Mouse (Mus musculus) kidney, postnatal 0 days (tissue): ENCODE measurements around the gene Furin. TPM values are rescaled to one million over a fixed set of nuclear protein-coding genes. Genes with fewer than 3 reads are reported as not detected.
A peak's percentile ranks its signal among the peaks of the same experiment; 100 is the strongest.

ENCODE experiments used
- ATAC-seq: fragments of 200-750 bp; cut with Nextera tagmentation; replicated peaks from 2 replicates; pipeline ENCODE4 v1.8.0; 2017; ENCODE audit warnings: low read depth, moderate number of reproducible peaks, moderate TSS enrichment, moderate library complexity; ENCODE audit not compliant: low FRiP score
- DNase-seq: peaks from one replicate; pipeline ENCODE4 v3.0.0-alpha.2; 2016; ENCODE audit warnings: low spot score
- H3K27ac ChIP-seq: fragments of 300-500 bp; sonication (generic); 2 replicates; pipeline ENCODE4 v1.5.1; 2014; ENCODE audit warnings: mild to moderate bottlenecking
- H3K27me3 ChIP-seq: fragments of 300-500 bp; sonication (generic); 2 replicates; pipeline ENCODE4 v1.6.1; 2014; ENCODE audit warnings: low read length, mixed read lengths; ENCODE audit not compliant: insufficient read depth
- H3K36me3 ChIP-seq: fragments of 300-500 bp; sonication (generic); 2 replicates; pipeline ENCODE4 v1.6.1; 2014; ENCODE audit warnings: low read length, mixed read lengths; ENCODE audit not compliant: insufficient read depth
- H3K4me1 ChIP-seq: fragments of 300-500 bp; sonication (generic); replicated peaks from 2 replicates; pipeline ENCODE4 v1.6.1; 2014; ENCODE audit warnings: antibody characterized with exemption, low read length, mixed read lengths; ENCODE audit not compliant: insufficient read depth
- H3K4me2 ChIP-seq: fragments of 300-500 bp; sonication (generic); 2 replicates; pipeline ENCODE4 v1.6.1; 2014; ENCODE audit warnings: mild to moderate bottlenecking, low read length, moderate library complexity, mixed read lengths
- H3K4me3 ChIP-seq: fragments of 300-500 bp; sonication (generic); replicated peaks from 2 replicates; pipeline ENCODE4 v1.5.1; 2014; ENCODE audit warnings: low read depth, low read length
- H3K9ac ChIP-seq: fragments of 300-500 bp; sonication (generic); 2 replicates; pipeline ENCODE4 v1.6.1; 2014; ENCODE audit warnings: low read depth, low read length
- H3K9me3 ChIP-seq: fragments of 300-500 bp; sonication (generic); replicated peaks from 2 replicates; pipeline ENCODE4 v1.6.1; 2016; ENCODE audit warnings: low read length, inconsistent platforms, mixed read lengths
- CTCF ChIP-seq: IDR thresholded peaks from 2 replicates; pipeline ENCODE4 v1.5.1; 2016; ENCODE audit warnings: antibody characterized with exemption, low read depth, mild to moderate bottlenecking, moderate library complexity
- WGBS: fragments of 180-500 bp; shearing (Covaris S2); extraction: QIAGEN DNeasy Blood & Tissue Kit; methylation state at CpG from one replicate; pipeline ENCODE4 v1.1.7; 2014; 5-methylcytosine and 5-hydroxymethylcytosine counted together
- polyA plus RNA-seq: library from polyadenylated mRNA; unstranded; fragments of >200 nt; fragmentation: Nextera tagmentation; extraction: Ambion mirVana; gene quantifications from 2 replicates; pipeline ENCODE4 v1.2.1, GENCODE M21; 2015

Furin gene
- polyA plus RNA-seq, 1 experiment from 2014 or later, result 22.9 TPM

GRCm38 (mm10) chr7:80369967-80370431, 35.2 kb downstream of the Furin start:
- 26% methylated on average over 4 of the region's 4 CpGs for WGBS
- TF ChIP-seq CTCF, result no peak

GRCm38 (mm10) chr7:80369461-80369860, 35.8 kb downstream of the Furin start:
- Histone ChIP-seq H3K36me3 (peaks cover 22% of the 10 kb centered on the region; the same call in 1 of the 2 replicates), H3K4me1 (peaks cover 15% of the 10 kb centered on the region), H3K27me3 (no peaks in the 10 kb centered on the region), H3K9ac (no peak overlapping the region), H3K4me2 (peak overlapping the region; percentile 92; the same call in 1 of the 2 replicates), H3K27ac (no peak overlapping the region), H3K9me3 (no peaks in the 10 kb centered on the region), H3K4me3 (no peak overlapping the region)
- no peak for DNase-seq
- TF ChIP-seq CTCF, result no peak
- 58% methylated on average over 5 of the region's 5 CpGs for WGBS
- no peak for ATAC-seq

More at GRCm38 (mm10) chr7:80369967-80370431, 35.2 kb downstream of the Furin start:
- no peaks in the 10 kb centered on the region for H3K27me3 ChIP-seq
- H3K36me3 ChIP-seq, result peaks cover 22% of the 10 kb centered on the region; the same call in 1 of the 2 replicates
- ATAC-seq (peak; percentile 30; the same call in 1 of the 2 replicates), DNase-seq (peak; percentile 83)
- H3K9ac ChIP-seq, result peak overlapping the region; percentile 84
- H3K27ac ChIP-seq, result peak overlapping the region; percentile 87; the same call in 1 of the 2 replicates
- H3K4me2 ChIP-seq, result peak overlapping the region; percentile 92
- H3K9me3 ChIP-seq, result no peaks in the 10 kb centered on the region
- peak overlapping the region; percentile 94 for H3K4me3 ChIP-seq
- peaks cover 15% of the 10 kb centered on the region for H3K4me1 ChIP-seq

GRCm38 (mm10) chr7:80368635-80369421, 36.4 kb downstream of the Furin start:
- no peak for ATAC-seq
- H3K9me3 ChIP-seq, result no peaks in the 10 kb centered on the region
- no peak overlapping the region for H3K27ac ChIP-seq
- H3K36me3 ChIP-seq, result peaks cover 22% of the 10 kb centered on the region; the same call in 1 of the 2 replicates
- H3K9ac ChIP-seq, result peak overlapping the region; percentile 37; the same call in 1 of the 2 replicates
- no peaks in the 10 kb centered on the region for H3K27me3 ChIP-seq
- no peak for TF ChIP-seq CTCF
- peak; percentile 59 for DNase-seq
- H3K4me2 ChIP-seq, result peak overlapping the region; percentile 92; the same call in 1 of the 2 replicates
- 63% methylated on average over 20 of the region's 20 CpGs for WGBS
- peaks cover 15% of the 10 kb centered on the region for H3K4me1 ChIP-seq
- H3K4me3 ChIP-seq, result no peak overlapping the region

- peaks cover 29% of the 10 kb centered on the region; the same call in 1 of the 2 replicates for H3K36me3 ChIP-seq
- peaks cover 15% of the 10 kb centered on the region for H3K4me1 ChIP-seq
- no peak overlapping the region for H3K9ac ChIP-seq
- H3K27ac ChIP-seq, result no peak overlapping the region
- no peaks in the 10 kb centered on the region for H3K9me3 ChIP-seq
- ATAC-seq (no peak), DNase-seq (no peak)
- no peak overlapping the region for H3K4me3 ChIP-seq
- 89% methylated on average over 9 of the region's 9 CpGs for WGBS
- H3K4me2 ChIP-seq, result no peak overlapping the region
- TF ChIP-seq CTCF, result no peak
- no peaks in the 10 kb centered on the region for H3K27me3 ChIP-seq
Measured at GRCm38 (mm10) chr7:80368009-80368408, 37.2 kb downstream of the Furin start.

GRCm38 (mm10) chr7:80367232-80367631, 38.0 kb downstream of the Furin start:
- H3K27me3 ChIP-seq, result no peaks in the 10 kb centered on the region
- peaks cover 33% of the 10 kb centered on the region; the same call in 1 of the 2 replicates for H3K36me3 ChIP-seq
- 97% methylated on average over 7 of the region's 7 CpGs for WGBS
- no peaks in the 10 kb centered on the region for H3K9me3 ChIP-seq
- no peak for DNase-seq
- no peak for ATAC-seq
- H3K4me3 ChIP-seq, result no peak overlapping the region
- peaks cover 15% of the 10 kb centered on the region for H3K4me1 ChIP-seq
- no peak overlapping the region for H3K9ac ChIP-seq
- no peak overlapping the region for H3K27ac ChIP-seq
- no peak for TF ChIP-seq CTCF
- H3K4me2 ChIP-seq, result no peak overlapping the region

GRCm38 (mm10) chr7:80365759-80366158, 39.5 kb downstream of the Furin start:
- no peak overlapping the region for H3K4me2 ChIP-seq
- ATAC-seq (no peak), DNase-seq (peak; percentile 74)
- no peak overlapping the region for H3K4me3 ChIP-seq
- H3K9me3 ChIP-seq, result no peaks in the 10 kb centered on the region
- no peak overlapping the region for H3K27ac ChIP-seq
- no peaks in the 10 kb centered on the region for H3K27me3 ChIP-seq
- H3K36me3 ChIP-seq, result peaks cover 45% of the 10 kb centered on the region; the same call in 1 of the 2 replicates
- 55% methylated on average over 2 of the region's 2 CpGs for WGBS
- H3K4me1 ChIP-seq, result peaks cover 15% of the 10 kb centered on the region
- no peak overlapping the region for H3K9ac ChIP-seq
- no peak for TF ChIP-seq CTCF
